Mouse (Mus musculus): ENCODE measurements around the gene Abhd10. TPM values are rescaled to one million over a fixed set of nuclear protein-coding genes. Genes with fewer than 3 reads are reported as not detected.

The Abhd10 gene
- total and polyA plus RNA-seq, 3 experiments = 13.8 to 20.1 (median 18.2) TPM

DNA sequence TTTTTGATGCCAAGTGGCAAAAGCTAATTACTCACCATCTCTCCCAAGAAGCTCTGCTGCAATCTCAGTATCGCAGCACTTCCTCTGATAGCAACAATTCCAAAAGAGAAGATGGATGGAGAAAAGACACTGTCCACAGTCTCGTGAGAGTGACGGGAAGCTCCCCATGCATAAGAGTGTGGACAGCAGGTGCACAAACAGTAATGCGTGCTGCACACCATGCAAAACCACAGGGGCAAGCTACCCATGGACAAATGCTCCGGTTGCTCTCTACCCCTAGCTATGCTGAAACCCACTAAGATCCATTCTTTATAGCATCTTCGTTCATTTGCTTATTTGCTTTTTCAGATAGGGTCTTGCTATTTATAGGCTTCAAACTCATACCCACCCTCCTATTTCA, 28.2 kb upstream of the Abhd10 start:
- Histone ChIP-seq H3K27ac (ENCODE audit: insufficient read depth, low read depth) (no peak overlapping the region), H3K4me3 (replicated peaks in 1 of 3; ENCODE audit: low read depth in 2 of 3, low read length in 2 of 3, poor library complexity in 1 of 3) (no peak overlapping the region), H3K4me1 (ENCODE audit: control insufficient read depth in 1 of 2, insufficient read depth in 2 of 2) (no peaks in the 10 kb centered on the region), H3K36me3 (replicated peaks in 1 of 2; ENCODE audit: control insufficient read depth in 1 of 2, insufficient read depth in 1 of 2, low read length in 1 of 2) (no peaks in the 10 kb centered on the region), H3K9ac (ENCODE audit: insufficient read depth, low read depth) (no peak overlapping the region), H3K27me3 (replicated peaks) (no peaks in the 10 kb centered on the region), H3K79me2 (replicated peaks; ENCODE audit: control insufficient read depth, extremely low read depth, insufficient read depth, poor library complexity, severe bottlenecking) (no peaks in the 10 kb centered on the region), H3K9me3 (replicated peaks; ENCODE audit: low read length) (no peaks in the 10 kb centered on the region), H3K4me2 (ENCODE audit: insufficient read depth, low read depth, poor library complexity, severe bottlenecking) (no peak overlapping the region)
- in situ Hi-C loops (cut with MboI; ENCODE audit: low pct_ligation_motif_present, low pct_unique_long_range_greater_than_20kb, low sequenced_read_pairs) (no loop called here), dilution Hi-C loops (cut with MboI; ENCODE audit: extremely low pct_ligation_motif_present, extremely low pct_unique_long_range_greater_than_20kb, low sequenced_read_pairs) (no loop called here)
- TF ChIP-seq MAZ (IDR thresholded peaks at IDR 0.05; ENCODE audit: low read depth, low read length) = no peak
- DNase-seq (ENCODE audit: extremely low read depth) = no peak

DNA sequence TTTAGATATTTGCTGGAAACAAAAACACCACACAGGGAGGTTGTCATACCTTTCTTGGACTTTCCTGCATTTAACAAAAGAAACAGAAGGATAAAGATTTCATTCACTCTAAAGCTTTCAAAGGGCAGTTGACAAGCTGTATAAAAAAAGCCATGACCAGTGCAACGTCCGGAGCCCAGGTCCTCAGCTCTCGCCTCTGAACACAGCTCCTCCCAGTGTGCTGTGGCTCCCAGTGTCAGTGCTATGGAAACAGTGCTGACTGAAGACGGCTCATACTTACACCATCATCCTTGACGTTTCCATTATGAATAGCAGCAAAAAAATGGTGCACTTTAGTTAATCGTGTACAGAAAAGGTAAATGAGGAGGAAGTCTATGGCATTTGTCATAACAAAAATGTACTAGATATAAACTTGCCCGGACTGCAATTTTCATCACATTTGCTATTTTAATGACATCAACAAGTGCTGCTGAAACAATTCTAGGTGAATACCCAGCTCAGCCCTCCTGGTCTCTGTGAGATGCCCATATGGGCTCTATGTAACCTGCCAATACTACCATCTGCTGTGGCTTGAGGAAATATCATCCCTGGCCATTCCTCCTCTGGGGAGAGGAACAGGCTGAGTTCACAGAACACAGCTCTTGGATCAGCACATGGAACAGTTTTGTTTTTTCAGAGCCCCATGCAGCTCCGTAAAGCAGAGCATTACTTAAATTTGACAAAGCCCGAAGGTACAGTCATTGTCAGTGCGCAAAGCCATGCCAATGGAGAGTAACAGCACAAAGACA, 25.3 kb upstream of the Abhd10 start:
- peaks cover 2 to 3% of the 10 kb centered on the region in 2 experiments; a peak in 3 of 4 replicates for H3K4me1 ChIP-seq (ENCODE audit: control insufficient read depth in 1 of 2, insufficient read depth in 2 of 2)
- no peaks in the 10 kb centered on the region for H3K36me3 ChIP-seq (replicated peaks in 1 of 2; ENCODE audit: control insufficient read depth in 1 of 2, insufficient read depth in 1 of 2, low read length in 1 of 2)
- no peak overlapping the region for H3K27ac ChIP-seq (ENCODE audit: insufficient read depth, low read depth)
- H3K9ac ChIP-seq (ENCODE audit: insufficient read depth, low read depth) = no peak overlapping the region
- no peaks in the 10 kb centered on the region for H3K27me3 ChIP-seq (replicated peaks)
- H3K9me3 ChIP-seq (replicated peaks; ENCODE audit: low read length) = no peaks in the 10 kb centered on the region
- dilution Hi-C loops (cut with MboI; ENCODE audit: extremely low pct_ligation_motif_present, extremely low pct_unique_long_range_greater_than_20kb, low sequenced_read_pairs) (no loop called here), in situ Hi-C loops (cut with MboI; ENCODE audit: low pct_ligation_motif_present, low pct_unique_long_range_greater_than_20kb, low sequenced_read_pairs) (no loop called here)
- no peak overlapping the region for H3K4me3 ChIP-seq (replicated peaks in 1 of 3; ENCODE audit: low read depth in 2 of 3, low read length in 2 of 3, poor library complexity in 1 of 3)
- no peak overlapping the region for H3K4me2 ChIP-seq (ENCODE audit: insufficient read depth, low read depth, poor library complexity, severe bottlenecking)
- no peak for DNase-seq (ENCODE audit: extremely low read depth)
- no peaks in the 10 kb centered on the region for H3K79me2 ChIP-seq (replicated peaks; ENCODE audit: control insufficient read depth, extremely low read depth, insufficient read depth, poor library complexity, severe bottlenecking)
- no peak for TF ChIP-seq CHD1 (IDR thresholded peaks at IDR 0.05; ENCODE audit: low read depth, low read length)
- TF ChIP-seq MAFK (IDR thresholded peaks at IDR 0.05; ENCODE audit: insufficient replicate concordance, low read length) = no peak
- TF ChIP-seq UBTF (IDR thresholded peaks at IDR 0.05; ENCODE audit: low read depth, low read length) = no peak
- no peak for TF ChIP-seq ZC3H11A (IDR thresholded peaks at IDR 0.05; ENCODE audit: low read depth, low read length)
- TF ChIP-seq USF2 (conservative IDR thresholded peaks at IDR 0.05; ENCODE audit: low read depth, low read length) = no peak
- TF ChIP-seq MXI1 (IDR thresholded peaks at IDR 0.05; ENCODE audit: low read depth, low read length) = no peak
- no peak for TF ChIP-seq ELF1 (IDR thresholded peaks at IDR 0.05; ENCODE audit: low read depth, low read length)
- TF ChIP-seq PAX5 (IDR thresholded peaks at IDR 0.05; ENCODE audit: low read length) = no peak
- TF ChIP-seq TBP (conservative IDR thresholded peaks at IDR 0.05; ENCODE audit: low read depth, low read length) = no peak
- no peak for TF ChIP-seq ZMIZ1 (IDR thresholded peaks at IDR 0.05; ENCODE audit: low read depth, low read length)

DNA sequence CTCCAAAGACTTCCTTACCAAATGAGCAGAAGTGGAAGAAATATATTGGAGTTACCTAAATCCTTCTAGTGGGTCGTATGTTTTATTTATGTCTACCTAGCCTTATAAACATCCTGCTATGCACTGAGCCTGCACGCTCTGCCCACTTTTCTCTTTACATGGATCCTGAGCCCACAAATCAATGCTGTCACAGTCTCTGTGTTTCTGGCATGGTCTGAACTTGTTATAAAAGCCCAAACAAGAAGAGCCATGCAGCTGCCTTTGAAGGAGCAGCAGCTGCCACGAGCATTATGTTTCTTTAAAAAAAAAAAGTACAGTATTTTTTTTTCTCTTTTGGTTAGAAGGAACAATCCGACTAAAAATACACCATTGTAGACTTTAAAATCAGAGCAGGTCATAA, 24.7 kb upstream of the Abhd10 start:
- in situ Hi-C loops (cut with MboI; ENCODE audit: low pct_ligation_motif_present, low pct_unique_long_range_greater_than_20kb, low sequenced_read_pairs) = no loop called here
- dilution Hi-C loops (cut with MboI; ENCODE audit: extremely low pct_ligation_motif_present, extremely low pct_unique_long_range_greater_than_20kb, low sequenced_read_pairs) = no loop called here
- DNase-seq (ENCODE audit: extremely low read depth) = no peak

More for the DNA sequence above, 24.7 kb upstream of the Abhd10 start:
- TF ChIP-seq HCFC1 (IDR thresholded peaks at IDR 0.05; ENCODE audit: low read depth, low read length) = no peak
- Histone ChIP-seq H3K4me2 (ENCODE audit: insufficient read depth, low read depth, poor library complexity, severe bottlenecking) (no peak overlapping the region), H3K27me3 (replicated peaks) (no peaks in the 10 kb centered on the region), H3K79me2 (replicated peaks; ENCODE audit: control insufficient read depth, extremely low read depth, insufficient read depth, poor library complexity, severe bottlenecking) (no peaks in the 10 kb centered on the region), H3K4me3 (replicated peaks in 1 of 3; ENCODE audit: low read depth in 2 of 3, low read length in 2 of 3, poor library complexity in 1 of 3) (no peak overlapping the region), H3K9me3 (replicated peaks; ENCODE audit: low read length) (no peaks in the 10 kb centered on the region), H3K9ac (ENCODE audit: insufficient read depth, low read depth) (no peak overlapping the region), H3K27ac (ENCODE audit: insufficient read depth, low read depth) (no peak overlapping the region), H3K36me3 (replicated peaks in 1 of 2; ENCODE audit: control insufficient read depth in 1 of 2, insufficient read depth in 1 of 2, low read length in 1 of 2) (no peaks in the 10 kb centered on the region), H3K4me1 (ENCODE audit: control insufficient read depth in 1 of 2, insufficient read depth in 2 of 2) (peaks cover 2 to 3% of the 10 kb centered on the region in 2 experiments; a peak in 3 of 4 replicates)
